Mouse (Mus musculus) small intestine, adult 2 months (tissue): ENCODE measurements around the gene Gal3st1. TPM values are rescaled to one million over a fixed set of nuclear protein-coding genes. Genes with fewer than 3 reads are reported as not detected.

Source experiments
- H3K27ac ChIP-seq: fragments of 200-500 bp; 2 replicates; pipeline ENCODE4 v1.5.1; 2012; ENCODE audit warnings: low read depth, low read length, control low read depth, inconsistent platforms; ENCODE audit not compliant: insufficient read depth
- H3K27me3 ChIP-seq: fragments of 200-500 bp; 2 replicates; pipeline ENCODE4 v1.6.1; 2012; ENCODE audit warnings: mild to moderate bottlenecking, moderate library complexity, low read length, inconsistent platforms; ENCODE audit not compliant: control insufficient read depth, insufficient read depth
- H3K36me3 ChIP-seq: fragments of 200-500 bp; 2 replicates; pipeline ENCODE4 v1.6.1; 2012; ENCODE audit warnings: mild to moderate bottlenecking, low read length, control low read depth, inconsistent platforms; ENCODE audit not compliant: control insufficient read depth, insufficient read depth
- H3K4me1 ChIP-seq: fragments of 200-500 bp; 2 replicates; pipeline ENCODE4 v1.6.1; 2012; ENCODE audit warnings: low read length, inconsistent platforms, mixed read lengths; ENCODE audit not compliant: control insufficient read depth, insufficient read depth, insufficient read length
- H3K4me3 ChIP-seq: fragments of 200-500 bp; 2 replicates; pipeline ENCODE4 v1.5.1; 2012; ENCODE audit warnings: low read depth, mild to moderate bottlenecking, control low read depth, inconsistent platforms, low read length, moderate library complexity
- CTCF ChIP-seq: fragments of 200-500 bp; IDR thresholded peaks from 2 replicates; pipeline ENCODE4 v1.5.1; 2012; ENCODE audit warnings: low read depth, mild to moderate bottlenecking, control low read depth, inconsistent platforms, low read length, moderate library complexity, mixed read lengths; ENCODE audit not compliant: insufficient replicate concordance, insufficient read length; ENCODE audit errors: extremely low read depth
- POLR2A ChIP-seq: fragments of 200-500 bp; IDR thresholded peaks from 2 replicates; pipeline ENCODE4 v1.6.1; 2012; ENCODE audit warnings: low read depth, mild to moderate bottlenecking, control low read depth, inconsistent platforms, low read length, moderate library complexity
- WGBS: fragments of 180-500 bp; shearing (Covaris S2); methylation state at CpG from one replicate; pipeline ENCODE4 v1.1.7; 2018; 5-methylcytosine and 5-hydroxymethylcytosine counted together
- polyA plus RNA-seq: library from polyadenylated mRNA; depleted of rRNA; stranded (reverse); fragments of >200 nt; gene quantifications from 2 replicates; pipeline ENCODE4 v1.2.3, GENCODE M21; 2012; rRNA removed

Gene Gal3st1
- polyA plus RNA-seq, 1 experiment, result 124 TPM

- Histone ChIP-seq H3K4me1 (no peaks in the 10 kb centered on the region), H3K36me3 (no peaks in the 10 kb centered on the region), H3K4me3 (no peak overlapping the region), H3K27me3 (no peaks in the 10 kb centered on the region), H3K27ac (no peak overlapping the region)
- WGBS, result 88% methylated on average over 2 of the region's 2 CpGs
- TF ChIP-seq CTCF, result no peak
- TF ChIP-seq POLR2A, result no peak
Measured at GRCm38 (mm10) chr11:4047766-4048165, 64.3 kb downstream of the Gal3st1 start.

GRCm38 (mm10) chr11:4048438-4048837 lies 65.0 kb downstream of the Gal3st1 start:
- Histone ChIP-seq H3K36me3 (no peaks in the 10 kb centered on the region), H3K4me1 (no peaks in the 10 kb centered on the region), H3K4me3 (no peak overlapping the region), H3K27me3 (no peaks in the 10 kb centered on the region), H3K27ac (no peak overlapping the region)
- 81% methylated on average over 6 of the region's 6 CpGs for WGBS
- TF ChIP-seq POLR2A (no peak), CTCF (no peak)

Other genes with a start within 250 kb of the Gal3st1 start
- 0.11 and 0.52 TPM in 2 replicates for gene Osbp2, start 119.7 kb upstream of the Gal3st1 start, polyA plus RNA-seq
- 0.06 TPM in 2 replicates for gene 4921536K21Rik, start 88.5 kb upstream of the Gal3st1 start, polyA plus RNA-seq
- 1.4 and 2.4 TPM in 2 replicates for gene Dusp18, start 88.4 kb upstream of the Gal3st1 start, polyA plus RNA-seq
- gene Slc35e4, start 69.0 kb upstream of the Gal3st1 start, polyA plus RNA-seq, result 4.7 and 6.5 TPM in 2 replicates
- 187 and 452 TPM in 2 replicates for gene Tcn2, start 51.5 kb upstream of the Gal3st1 start, polyA plus RNA-seq
- 11.2 and 17.8 TPM in 2 replicates for gene Pes1, start 19.7 kb upstream of the Gal3st1 start, polyA plus RNA-seq
- gene 4930556J24Rik, start 6.9 kb upstream of the Gal3st1 start, polyA plus RNA-seq, result 0.19 TPM in 1 of 2 replicates, not detected in the other
- gene Sec14l4, start 47.8 kb downstream of the Gal3st1 start, polyA plus RNA-seq, result 0.05 and 0.42 TPM in 2 replicates
- not detected in 2 replicates for gene Sec14l3, start 81.2 kb downstream of the Gal3st1 start, polyA plus RNA-seq
- gene Mtfp1, start 111.8 kb downstream of the Gal3st1 start, polyA plus RNA-seq, result 22.4 and 26.6 TPM in 2 replicates
- 23.7 and 84.2 TPM in 2 replicates for gene Sec14l2, start 139.8 kb downstream of the Gal3st1 start, polyA plus RNA-seq
- gene Rnf215, start 151.6 kb downstream of the Gal3st1 start, polyA plus RNA-seq, result 13.9 and 20.6 TPM in 2 replicates
- 2.1 and 2.2 TPM in 2 replicates for gene Ccdc157, start 176.7 kb downstream of the Gal3st1 start, polyA plus RNA-seq
- gene Sf3a1, start 176.7 kb downstream of the Gal3st1 start, polyA plus RNA-seq, result 13.9 and 24.7 TPM in 2 replicates
- 22.3 and 32.0 TPM in 2 replicates for gene Tbc1d10a, start 203.2 kb downstream of the Gal3st1 start, polyA plus RNA-seq
- gene Castor1, start 234.6 kb downstream of the Gal3st1 start, polyA plus RNA-seq, result 2.6 and 2.7 TPM in 2 replicates